Comparison of ENCODE assay signal across 8 mouse cellular contexts in the genomic region with DNA sequence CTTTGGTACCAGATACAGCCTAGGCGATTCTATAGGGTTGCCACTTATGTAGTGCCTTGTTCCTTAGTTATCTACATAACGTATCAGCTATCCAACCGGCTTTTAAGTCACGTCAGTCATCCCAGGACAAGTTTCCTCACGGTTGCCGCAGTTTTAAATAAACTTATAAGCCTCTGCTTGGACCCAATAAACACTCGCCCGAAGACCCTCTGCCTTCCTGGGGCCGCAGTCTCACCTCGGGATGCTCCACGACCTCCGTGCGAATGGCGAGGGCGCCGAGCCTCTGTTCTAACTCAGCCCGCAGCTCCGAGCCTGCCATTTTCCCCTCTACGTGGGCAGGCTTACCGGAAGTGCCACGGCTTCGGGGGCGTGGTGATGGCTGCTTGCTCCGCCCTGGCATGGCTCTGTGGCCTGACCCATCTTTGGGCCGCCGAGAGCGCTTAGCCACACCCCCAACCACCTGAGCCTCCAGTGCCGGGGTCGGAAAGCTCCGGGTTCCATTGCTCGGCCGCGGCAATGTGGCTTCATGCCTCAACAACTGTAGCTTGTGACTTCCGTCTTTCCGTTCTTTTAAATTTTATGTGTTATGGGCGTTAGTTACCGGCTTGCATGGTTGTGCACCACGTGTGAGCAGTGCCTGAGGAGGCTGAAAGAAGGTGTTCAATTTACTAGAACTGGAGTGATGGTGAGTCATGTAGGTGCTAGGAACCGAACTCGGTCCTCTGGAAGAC. TPM values are rescaled to one million over a fixed set of nuclear protein-coding genes. Genes with fewer than 3 reads are reported as not detected.
DNase-seq lines count a peak whose midpoint lies in the region; ATAC-seq and TF ChIP-seq lines count a peak whose summit lies in the region.

A gene (minus strand): TSS at position 352 of the 731 bp plus-strand sequence.

- H3K27ac ChIP-seq in gastrocnemius, adult 2 months: peak within 1 kb of the TSS; percentile 90
- peak within 1 kb of the TSS; percentile 70 for H3K27ac ChIP-seq in hindbrain, postnatal 0 days

- intact Hi-C loops in gastrocnemius, adult 2 months (cut with DNase I): loop anchor here (5.0 kb wide), 1 partner anchor 343 kb away; a partner anchor contains a TSS

- ATAC-seq in activated CD4-positive, CD25-positive, alpha-beta regulatory T cell, adult 4 months: peak; percentile 100
- ATAC-seq in common myeloid progenitor, adult 5-6 weeks (replicated peaks; ENCODE audit: low read depth, poor library complexity, severe bottlenecking): peak; percentile 100
- peak; percentile 99 for ATAC-seq in hindbrain, postnatal 0 days
- ATAC-seq in megakaryocyte progenitor cell, adult 5-6 weeks (replicated peaks; ENCODE audit: poor library complexity): peak; percentile 99

- no peaks in the 10 kb centered on the region for H3K4me1 ChIP-seq in hindbrain, postnatal 0 days (ENCODE audit: insufficient read depth, low read length)

- H3K9me3 ChIP-seq in hindbrain, postnatal 0 days (ENCODE audit: low read length): no peaks in the 10 kb centered on the region

- DNase-seq in gastrocnemius, adult 2 months: peak; percentile 95
- DNase-seq in hindbrain, postnatal 0 days (ENCODE audit: low spot score): peak; percentile 93
- DNase-seq in left cerebral cortex, adult 9 months (ENCODE audit: low spot score in 2 of 2): peak; percentile 26 to 57
- DNase-seq in right cerebral cortex, postnatal 14 days: peak; percentile 75
- DNase-seq in urinary bladder, postnatal 36 days (ENCODE audit: low spot score in 2 of 2): peak; percentile 91 to 92

- peak within 1 kb of the TSS; percentile 88 for H3K4me3 ChIP-seq in gastrocnemius, adult 2 months
- H3K4me3 ChIP-seq in hindbrain, postnatal 0 days (ENCODE audit: low read length): peak within 1 kb of the TSS; percentile 50

- H3K4me2 ChIP-seq in hindbrain, postnatal 0 days (ENCODE audit: low read depth, low read length): peak within 1 kb of the TSS; percentile 63

- H3K9ac ChIP-seq in hindbrain, postnatal 0 days (replicated peaks; ENCODE audit: low read length): peak within 1 kb of the TSS; percentile 65

- no peaks in the 10 kb centered on the region for H3K27me3 ChIP-seq in hindbrain, postnatal 0 days (ENCODE audit: insufficient read depth, low read length)

- peaks cover 10% of the 10 kb centered on the region; the same call in 1 of the 2 replicates for H3K36me3 ChIP-seq in hindbrain, postnatal 0 days (ENCODE audit: insufficient read depth, low read length)

- no peak for TF ChIP-seq CTCF in gastrocnemius, adult 2 months (IDR thresholded peaks at IDR 0.05)
- no peak for TF ChIP-seq CTCF in hindbrain, postnatal 0 days (IDR thresholded peaks at IDR 0.05; ENCODE audit: low read depth)

- WGBS in hindbrain, postnatal 0 days: 3% methylated on average over 40 of the region's 40 CpGs

RNA-seq across cellular contexts. Expression of the gene that starts here (rescaled TPM):
- polyA plus RNA-seq in activated CD4-positive, CD25-positive, alpha-beta regulatory T cell, adult 4 months (2017; shearing (Covaris generic)): 10 to 100 TPM; 43.2 to 49.5 TPM
- total RNA-seq in common myeloid progenitor, adult 5-6 weeks (2017): 40.4 and 59.4 TPM in 2 replicates
- total RNA-seq in gastrocnemius, adult 2 months (2021): 10 to 100 TPM; 23.7 to 24.2 TPM
- total RNA-seq in hindbrain, postnatal 0 days (2014; rRNA removed): 2.0 and 3.8 TPM in 2 replicates
- 10.0 and 10.8 TPM in 2 replicates for polyA plus RNA-seq in hindbrain, postnatal 0 days (2015; fragmentation: Nextera tagmentation; extraction: Ambion mirVana)
- total RNA-seq in megakaryocyte progenitor cell, adult 5-6 weeks (2015): 45.7 and 50.9 TPM in 2 replicates
- total RNA-seq in megakaryocyte progenitor cell, adult 5-6 weeks (2017): 49.4 and 61.1 TPM in 2 replicates

Comparison
In these comparisons a context has a peak if more than half of its experiments do, and no peak if none do; other contexts are left out.
1. Peak in every context shown above with its lines: DNase-seq, ATAC-seq, H3K4me3 ChIP-seq and H3K27ac ChIP-seq.
2. DNase-seq: peak in every context shown above with its lines; median percentile 95 in gastrocnemius, adult 2 months; 93 in hindbrain, postnatal 0 days; 92 in urinary bladder, postnatal 36 days; 75 in right cerebral cortex, postnatal 14 days; 42 in left cerebral cortex, adult 9 months.